Mouse (Mus musculus) gastrocnemius, postnatal 14 days (tissue): Measurements from ENCODE around the gene Akap13. TPM values are rescaled to one million over a fixed set of nuclear protein-coding genes. Genes with fewer than 3 reads are reported as not detected.
A peak's percentile ranks its signal among the peaks of the same experiment; 100 is the strongest.
"Not testable (repeated sequence)": the region's sequence is repeated elsewhere in the genome, so short reads cannot be mapped to it uniquely, and the experiment has no call there.

ENCODE experiments used
- DNase-seq: peaks from one replicate; pipeline ENCODE4 v3.0.0; 2021; ENCODE audit warnings: mixed read lengths
- intact Hi-C: fragments of 180-260 bp; cut with DNase I; formaldehyde crosslinking; loops from one replicate; pipeline ENCODE4 v1.15.1; 2025; ENCODE audit warnings: low total_unique reads
- total RNA-seq, 2 experiments: library from RNA; stranded (reverse); gene quantifications; 2 replicates each; pipeline ENCODE4 v1.2.3; 2021

The Akap13 gene
- total RNA-seq, 2 experiments from 2014 or later: 65.0 to 73.0 TPM

DNA sequence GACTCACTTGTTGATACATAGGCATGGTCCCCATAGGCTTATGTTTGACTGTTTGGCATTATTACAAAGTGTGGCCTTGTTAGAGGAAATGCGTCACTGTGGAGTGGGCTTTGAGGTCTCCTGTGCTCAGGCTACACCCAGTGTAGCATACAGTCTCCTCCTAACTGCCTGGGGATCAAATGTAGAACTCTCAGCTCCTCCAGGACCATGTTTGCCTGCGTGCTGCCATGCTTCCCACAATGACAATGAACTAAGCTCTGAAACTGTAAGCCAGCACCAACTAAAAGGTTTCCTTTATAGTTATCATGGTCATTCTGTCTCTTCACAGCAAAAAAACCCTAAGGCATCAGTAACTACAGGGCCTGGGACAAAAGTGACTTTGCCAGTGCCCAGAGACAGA lies 312.8 kb downstream of the Akap13 start:
- intact Hi-C loops: no loop called here
- no peak for DNase-seq

GRCm38 (mm10) chr7:75769909-75770308 lies 314.6 kb downstream of the Akap13 start:
- intact Hi-C loops: no loop called here
- no peak for DNase-seq

DNA sequence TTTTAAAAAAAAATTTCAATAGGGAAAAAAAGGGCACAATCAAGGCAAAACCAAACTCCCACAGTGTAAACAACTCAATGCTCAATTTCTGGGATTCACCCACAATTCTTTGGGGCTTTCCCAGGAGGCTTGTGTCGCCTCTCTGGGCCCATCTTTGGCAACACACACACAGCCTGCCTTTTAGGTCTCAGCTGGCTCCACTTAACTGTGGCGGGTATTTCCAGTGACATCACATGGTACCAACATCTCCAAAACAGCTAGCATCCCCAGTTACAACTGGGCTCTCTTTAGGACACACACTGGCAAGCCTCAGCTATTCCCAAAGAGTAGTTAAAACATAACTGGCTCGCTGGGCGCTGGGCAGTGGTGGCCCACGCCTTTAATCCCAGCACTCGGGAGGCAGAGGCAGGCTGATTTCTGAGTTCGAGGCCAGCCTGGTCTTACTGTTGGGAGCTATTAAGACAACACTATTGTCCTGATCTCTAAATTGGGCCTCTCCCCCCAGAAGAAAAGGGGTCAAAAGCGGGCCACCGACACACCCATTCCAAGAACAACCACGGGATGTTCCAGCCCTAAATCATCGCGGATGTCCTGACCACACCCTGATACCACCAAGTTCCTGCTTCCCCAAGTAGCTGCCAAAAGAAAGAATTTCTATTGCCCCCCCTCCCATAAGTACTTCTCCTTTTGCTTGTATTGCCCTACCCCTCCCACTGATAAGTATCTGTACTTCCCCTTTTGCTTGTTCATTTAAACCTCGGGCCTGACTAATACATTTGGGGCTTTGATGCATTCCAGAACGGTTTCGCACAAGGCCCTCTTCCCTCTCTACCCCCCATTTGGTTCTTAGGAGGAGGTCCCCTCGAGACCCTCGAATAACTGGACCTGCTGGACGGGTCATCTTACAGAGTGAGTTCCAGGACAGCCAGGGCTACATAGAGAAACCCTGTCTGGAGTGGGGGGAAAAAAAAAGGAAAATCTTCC lies 319.1 kb downstream of the Akap13 start:
- DNase-seq, intact Hi-C loops: not testable (repeated sequence)

DNA sequence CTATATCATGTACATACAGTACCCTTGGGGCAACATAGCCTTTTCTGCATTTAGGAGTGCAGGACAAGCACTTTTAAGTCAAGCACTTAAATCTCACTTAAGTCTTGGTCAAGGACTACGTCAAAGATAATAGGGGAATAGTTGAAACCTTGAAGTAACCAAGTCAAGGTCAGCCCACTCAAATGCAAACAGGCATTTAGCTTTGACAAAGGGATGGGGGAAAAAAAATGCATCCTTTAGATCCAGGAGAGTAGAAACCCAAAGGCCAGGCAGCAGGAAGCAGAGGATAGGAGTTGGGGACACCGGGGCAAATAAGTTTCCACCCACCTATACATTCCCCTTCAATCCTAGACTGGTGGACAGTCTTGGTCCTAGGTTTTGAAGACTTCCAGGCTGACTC lies 322.7 kb downstream of the Akap13 start:
- DNase-seq: no peak
- intact Hi-C loops: no loop called here

DNA sequence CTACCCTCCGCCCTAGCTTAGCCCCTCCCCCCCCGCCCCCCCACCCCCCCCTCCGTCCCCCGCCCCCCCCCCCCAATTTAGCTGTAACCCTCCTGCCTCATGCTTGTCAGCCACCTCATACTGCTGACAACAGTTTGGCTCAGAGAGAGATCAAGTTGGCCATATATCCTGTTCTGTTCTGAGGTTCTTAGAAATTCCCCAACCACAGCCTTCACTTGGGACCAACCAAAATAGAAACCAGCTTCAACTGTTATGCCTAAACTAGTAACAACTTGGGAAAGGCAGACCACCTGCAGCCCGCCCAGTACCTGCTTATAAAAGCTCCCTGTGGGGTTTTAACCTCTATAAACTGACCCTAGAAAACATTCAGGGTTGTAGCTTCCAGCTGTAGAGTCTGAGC lies 325.5 kb downstream of the Akap13 start:
- DNase-seq: no peak
- intact Hi-C loops: no loop called here

GRCm38 (mm10) chr7:75781298-75781947 lies 326.1 kb downstream of the Akap13 start:
- DNase-seq: no peak
- intact Hi-C loops: no loop called here

GRCm38 (mm10) chr7:75781948-75782722 lies 326.8 kb downstream of the Akap13 start:
- intact Hi-C loops: no loop called here
- DNase-seq: peak; percentile 82

- no peak for DNase-seq
- intact Hi-C loops: no loop called here
These were observed 327.3 kb downstream of the Akap13 start for GRCm38 (mm10) chr7:75782723-75783011.

- no peak for DNase-seq
- intact Hi-C loops: loop anchor here (2.0 kb wide), 1 partner anchor 51 kb away; no protein-coding TSS in a partner anchor
These were observed 330.3 kb downstream of the Akap13 start for GRCm38 (mm10) chr7:75785388-75786328.

DNA sequence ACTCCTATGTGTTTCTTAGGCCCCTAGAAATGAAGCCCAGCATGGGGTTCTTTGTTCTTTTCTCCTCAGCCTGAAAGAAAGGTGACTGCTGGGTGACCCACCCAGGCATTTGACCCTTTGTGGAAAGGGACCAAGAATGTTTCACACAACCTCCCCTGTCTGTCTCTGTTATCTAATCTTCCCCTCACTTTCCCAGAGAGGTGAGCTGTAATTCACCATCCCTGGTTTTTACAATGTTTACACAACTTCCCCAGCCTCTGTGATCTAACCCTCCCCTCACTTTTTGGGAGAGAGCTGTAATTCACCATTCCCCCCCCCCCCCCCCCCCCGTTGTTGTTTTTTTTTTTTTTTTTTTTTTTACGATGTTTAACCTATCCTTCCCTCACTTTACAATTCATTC lies 331.5 kb downstream of the Akap13 start:
- intact Hi-C loops: loop anchor here (2.0 kb wide), 1 partner anchor 50 kb away; no protein-coding TSS in a partner anchor
- DNase-seq: no peak

DNA sequence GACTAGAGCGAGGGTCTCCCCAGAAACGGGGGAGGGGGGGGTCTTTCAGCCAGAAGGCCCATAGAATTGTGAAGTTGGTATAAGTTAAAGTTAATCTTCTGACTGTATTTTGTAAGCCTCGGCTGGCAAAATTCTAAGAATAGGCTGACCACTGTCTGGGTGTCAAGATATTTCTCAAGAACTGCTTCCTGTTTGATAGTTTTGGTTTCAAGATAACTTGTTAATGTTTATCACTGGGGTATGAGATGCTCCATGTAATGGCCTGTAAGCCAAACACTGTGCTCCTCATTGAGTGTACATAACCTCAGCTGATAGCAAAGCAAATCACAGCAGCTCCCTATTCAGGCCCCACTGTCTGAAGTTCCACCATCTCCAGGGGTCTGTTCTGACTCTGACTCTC lies 332.0 kb downstream of the Akap13 start:
- intact Hi-C loops: loop anchor here (2.0 kb wide), 1 partner anchor 49 kb away; no protein-coding TSS in a partner anchor
- DNase-seq: no peak

GRCm38 (mm10) chr7:75788069-75788800 lies 332.9 kb downstream of the Akap13 start:
- DNase-seq, intact Hi-C loops: not testable (repeated sequence)

- intact Hi-C loops: not testable (repeated sequence)
These were observed 333.4 kb downstream of the Akap13 start for GRCm38 (mm10) chr7:75788801-75789135.

GRCm38 (mm10) chr7:75789746-75790145 lies 334.4 kb downstream of the Akap13 start:
- intact Hi-C loops: no loop called here

More at GRCm38 (mm10) chr7:75788801-75789135, 333.4 kb downstream of the Akap13 start:
- DNase-seq: not testable (repeated sequence)

DNA sequence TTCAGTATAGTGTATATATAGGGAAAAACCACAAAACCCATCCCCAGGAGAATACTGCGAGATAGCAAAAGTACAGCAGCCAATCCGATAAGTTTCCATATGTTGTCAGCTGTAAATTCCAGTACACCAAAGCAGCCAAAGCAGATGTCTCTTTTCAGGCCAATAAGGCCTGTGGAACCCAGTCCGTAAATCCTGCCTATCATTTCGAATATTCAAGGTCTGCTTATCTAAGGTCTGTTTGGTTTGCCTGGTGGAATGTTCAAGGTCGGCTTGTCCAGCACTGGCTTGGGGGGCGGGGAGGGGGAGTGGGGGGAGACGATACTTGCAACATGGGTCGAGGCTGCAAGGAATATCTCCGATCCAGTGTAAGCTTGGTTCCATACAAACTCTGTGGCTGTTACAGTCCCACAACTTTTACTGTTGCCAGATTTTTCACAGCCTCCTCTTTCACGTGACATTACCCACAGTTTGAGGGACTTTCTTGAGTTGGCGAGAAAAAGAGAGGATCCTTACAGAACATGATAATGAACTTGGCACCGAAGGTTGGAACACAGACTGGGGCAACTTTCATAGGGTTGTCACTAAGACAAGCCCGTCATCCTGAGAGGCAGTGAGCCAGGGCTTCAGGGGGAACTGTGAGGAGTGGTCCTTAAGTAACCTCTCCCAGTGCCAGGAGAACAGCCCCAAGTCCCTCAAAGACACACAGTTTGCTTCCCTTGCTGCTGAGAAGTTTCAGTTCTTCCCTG lies 335.9 kb downstream of the Akap13 start:
- DNase-seq, intact Hi-C loops: not testable (repeated sequence)

More at GRCm38 (mm10) chr7:75789746-75790145, 334.4 kb downstream of the Akap13 start:
- DNase-seq: no peak

DNA sequence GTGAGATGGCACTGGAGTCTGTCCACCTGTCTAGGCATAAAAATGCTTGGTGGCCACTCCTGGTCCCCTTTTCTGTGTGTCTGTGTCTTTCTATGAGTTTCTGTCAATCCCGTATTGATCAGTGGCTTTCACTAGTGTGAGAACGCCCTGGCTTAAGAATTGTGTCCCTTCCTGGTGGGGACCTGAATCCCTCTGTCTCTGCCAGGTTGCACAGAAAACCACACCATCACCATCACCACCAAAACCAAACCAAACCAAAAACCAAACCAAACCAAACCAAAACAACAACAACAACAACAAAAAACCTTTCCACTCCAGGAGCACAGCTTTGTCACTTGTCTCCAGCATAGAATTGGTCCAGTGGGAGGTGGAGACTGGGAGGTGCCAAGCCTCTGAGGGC lies 337.8 kb downstream of the Akap13 start:
- no peak for DNase-seq
- intact Hi-C loops: no loop called here

DNA sequence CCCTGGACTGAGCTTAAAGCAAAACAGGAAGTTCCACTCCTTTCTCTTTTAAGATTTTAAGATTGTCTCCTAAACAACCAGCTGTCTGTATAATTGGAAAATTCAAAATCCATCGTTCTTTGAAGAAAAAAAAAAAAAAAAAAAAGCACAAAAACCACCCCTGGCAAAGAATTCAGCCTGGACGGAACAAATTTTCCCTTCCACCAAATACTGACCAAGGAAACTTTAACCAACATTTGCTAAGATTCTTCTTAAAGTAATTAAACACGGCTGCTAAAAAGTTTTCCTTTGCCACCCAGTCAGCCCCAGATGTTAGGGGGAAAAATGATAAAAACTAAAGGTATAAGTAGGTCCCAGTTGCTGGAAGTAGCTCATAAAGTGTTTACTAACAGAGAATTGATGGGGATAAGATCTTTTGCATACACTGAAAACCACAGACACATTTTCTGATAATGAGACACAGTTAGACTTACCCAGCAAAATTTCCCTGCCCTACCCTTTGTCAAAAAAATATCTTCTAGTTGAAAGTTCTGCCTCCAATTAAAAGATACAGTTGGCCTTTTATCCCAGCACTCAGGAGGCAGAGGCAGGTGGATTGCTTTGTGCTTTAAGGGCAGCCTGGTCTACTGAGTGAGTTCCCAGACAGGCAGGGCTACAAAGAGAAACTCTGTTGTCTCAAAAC lies 338.5 kb downstream of the Akap13 start:
- intact Hi-C loops: no loop called here

More for the DNA sequence above, 338.5 kb downstream of the Akap13 start:
- DNase-seq: no peak
